Mouse (Mus musculus): ENCODE measurements around the gene Krr1.

Krr1 gene

GRCm38 (mm10) chr10:111972542-111973361 lies at the start of gene Krr1:
Gene Krr1, plus strand, starts transcription at chr10:111972664.
- DNase-seq (ENCODE audit: low read depth, low spot score) = peak; percentile 92

GRCm38 (mm10) chr10:111923503-111924135 lies 48.8 kb upstream of the Krr1 start:
- no peak for DNase-seq (ENCODE audit: low read depth, low spot score)

- no peak for DNase-seq (ENCODE audit: low read depth, low spot score)
Observed at GRCm38 (mm10) chr10:111924141-111924540, 48.3 kb upstream of the Krr1 start.

- no peak for DNase-seq (ENCODE audit: low read depth, low spot score)
Observed at GRCm38 (mm10) chr10:111924716-111925488, 47.6 kb upstream of the Krr1 start.

- peak; percentile 90 for DNase-seq (ENCODE audit: low read depth, low spot score)
Observed at GRCm38 (mm10) chr10:111925489-111925860, 47.0 kb upstream of the Krr1 start.

- no peak for DNase-seq (ENCODE audit: low read depth, low spot score)
Observed at GRCm38 (mm10) chr10:111932621-111933345, 39.7 kb upstream of the Krr1 start.

- no peak for DNase-seq (ENCODE audit: low read depth, low spot score)
Observed at GRCm38 (mm10) chr10:111935207-111935606, 37.3 kb upstream of the Krr1 start.

- no peak for DNase-seq (ENCODE audit: low read depth, low spot score)
Observed at GRCm38 (mm10) chr10:111936021-111936420, 36.4 kb upstream of the Krr1 start.

- no peak for DNase-seq (ENCODE audit: low read depth, low spot score)
Observed at GRCm38 (mm10) chr10:111936491-111937145, 35.8 kb upstream of the Krr1 start.

GRCm38 (mm10) chr10:111937146-111937534 lies 35.3 kb upstream of the Krr1 start:
- no peak for DNase-seq (ENCODE audit: low read depth, low spot score)

GRCm38 (mm10) chr10:111943026-111943425 lies 29.4 kb upstream of the Krr1 start:
- DNase-seq (ENCODE audit: low read depth, low spot score) = no peak

GRCm38 (mm10) chr10:111945563-111945962 lies 26.9 kb upstream of the Krr1 start:
- DNase-seq (ENCODE audit: low read depth, low spot score) = no peak

- no peak for DNase-seq (ENCODE audit: low read depth, low spot score)
Observed at GRCm38 (mm10) chr10:111948041-111948440, 24.4 kb upstream of the Krr1 start.

GRCm38 (mm10) chr10:111949008-111949407 lies 23.5 kb upstream of the Krr1 start:
- DNase-seq (ENCODE audit: low read depth, low spot score) = no peak

GRCm38 (mm10) chr10:111955836-111956235 lies 16.6 kb upstream of the Krr1 start:
- DNase-seq (ENCODE audit: low read depth, low spot score) = no peak

GRCm38 (mm10) chr10:111957271-111958045 lies 15.0 kb upstream of the Krr1 start:
- peak; percentile 74 for DNase-seq (ENCODE audit: low read depth, low spot score)

- DNase-seq (ENCODE audit: low read depth, low spot score) = no peak
Observed at GRCm38 (mm10) chr10:111958046-111958421, 14.4 kb upstream of the Krr1 start.

- no peak for DNase-seq (ENCODE audit: low read depth, low spot score)
Observed at GRCm38 (mm10) chr10:111959353-111959752, 13.1 kb upstream of the Krr1 start.

- no peak for DNase-seq (ENCODE audit: low read depth, low spot score)
Observed at GRCm38 (mm10) chr10:111960459-111960858, 12.0 kb upstream of the Krr1 start.

- no peak for DNase-seq (ENCODE audit: low read depth, low spot score)
Observed at GRCm38 (mm10) chr10:111966394-111966793, 6.1 kb upstream of the Krr1 start.

Measured in embryo, embryonic 11.5 days (tissue).